Mouse (Mus musculus): ENCODE results near the gene Cmtm8. TPM values are rescaled to one million over a fixed set of nuclear protein-coding genes. Genes with fewer than 3 reads are reported as not detected.

Gene Cmtm8
- total RNA-seq (2021): 1 to 10 TPM; 1.8 to 2.0 TPM

DNA sequence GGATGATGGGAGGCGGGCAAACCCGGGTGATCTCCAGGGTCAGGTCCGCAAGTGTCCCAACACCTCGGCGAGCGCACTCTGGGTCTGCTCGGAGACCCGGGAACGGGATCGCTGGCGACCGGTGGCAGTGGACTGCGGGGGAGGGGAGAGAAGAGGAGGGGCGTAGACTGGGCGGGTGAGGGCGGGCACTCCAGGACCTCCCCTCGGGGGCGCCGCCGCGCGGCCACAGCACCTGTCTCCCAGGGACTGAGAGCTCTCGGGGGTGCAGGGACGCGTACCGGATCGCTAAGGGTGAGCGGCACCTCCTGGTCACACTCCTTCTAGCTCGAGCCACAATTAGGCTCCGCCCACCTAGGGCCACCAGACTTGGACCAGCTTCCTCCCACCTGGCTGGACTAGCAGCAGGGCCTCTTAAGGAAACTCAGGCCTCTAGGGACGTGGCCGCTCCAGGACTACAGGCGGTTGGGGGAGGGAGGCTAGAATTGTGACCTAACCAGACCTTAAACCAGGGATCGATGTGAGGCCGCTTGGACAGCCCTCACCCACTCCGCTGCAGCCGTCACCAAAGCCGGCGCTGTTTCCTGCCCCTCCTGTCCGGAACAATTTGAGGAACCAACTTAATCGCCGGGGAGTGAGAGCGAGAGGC, at the start of gene Cmtm8:
TSS of gene Cmtm8 (minus strand) at position 140 of the 646 bp plus-strand sequence.
- peak in 1 of 2 experiments; percentile 8 for DNase-seq (ENCODE audit: extremely low spot score in 1 of 2, low spot score in 1 of 2)

DNA sequence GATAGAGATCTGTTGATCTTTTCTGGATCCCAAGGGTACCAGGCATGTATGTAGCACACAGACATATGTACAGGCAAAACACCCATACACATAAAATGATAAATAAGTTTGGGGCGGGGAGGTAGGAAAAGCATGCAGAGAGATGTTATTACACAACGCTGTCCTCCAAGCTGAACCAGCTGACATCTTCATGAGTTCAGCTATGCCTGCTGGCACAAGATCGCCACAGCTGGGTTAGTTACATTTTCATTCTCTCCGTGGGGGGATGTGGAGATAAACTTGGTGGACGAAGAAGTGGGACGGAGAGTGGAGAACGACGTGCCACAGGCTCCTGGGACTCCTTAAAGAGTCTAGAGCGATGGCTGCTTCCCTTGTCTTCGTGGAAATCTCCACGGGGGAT, 49.0 kb upstream of the Cmtm8 start:
- no peak for DNase-seq (ENCODE audit: extremely low spot score in 1 of 2, low spot score in 1 of 2)

GRCm38 (mm10) chr9:114890377-114890776, 46.4 kb upstream of the Cmtm8 start:
- no peak for DNase-seq (ENCODE audit: extremely low spot score in 1 of 2, low spot score in 1 of 2)

GRCm38 (mm10) chr9:114888856-114889407, 45.0 kb upstream of the Cmtm8 start:
- DNase-seq (ENCODE audit: extremely low spot score in 1 of 2, low spot score in 1 of 2): no peak

GRCm38 (mm10) chr9:114887699-114888098, 43.7 kb upstream of the Cmtm8 start:
- no peak for DNase-seq (ENCODE audit: extremely low spot score in 1 of 2, low spot score in 1 of 2)

DNA sequence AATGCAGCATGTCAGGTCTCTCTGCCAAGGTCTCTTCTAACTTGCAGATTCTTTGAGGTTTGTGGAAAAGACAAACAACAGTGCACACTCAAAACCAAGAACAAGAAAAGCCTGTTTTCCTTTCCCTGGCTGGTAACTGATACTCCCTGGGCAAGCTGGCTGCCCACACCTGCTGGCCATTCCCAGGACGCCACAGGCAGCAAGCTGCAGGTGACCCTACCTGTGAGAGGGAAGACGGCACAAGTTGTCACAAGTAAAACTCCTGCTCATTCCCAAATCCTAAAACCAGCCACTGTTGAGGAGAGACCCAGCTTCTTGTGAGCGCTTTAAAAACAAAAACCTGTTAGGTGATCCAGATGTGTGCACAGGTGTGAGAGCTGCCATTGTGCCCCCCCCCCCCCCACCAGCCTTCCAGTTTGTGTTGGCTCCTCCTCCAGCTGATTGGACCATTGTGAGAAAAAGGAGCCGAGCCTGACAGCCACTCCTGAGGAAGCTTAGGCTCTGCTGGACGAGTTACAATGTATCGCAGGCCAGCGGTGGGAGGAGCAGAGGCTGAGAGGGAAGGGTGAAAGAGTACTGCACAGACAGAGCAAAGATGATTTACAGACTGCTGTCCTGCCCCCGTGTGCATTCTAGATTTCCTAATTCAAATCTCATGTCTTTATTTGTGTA, 42.2 kb upstream of the Cmtm8 start:
- no peak for DNase-seq (ENCODE audit: extremely low spot score in 1 of 2, low spot score in 1 of 2)

GRCm38 (mm10) chr9:114885564-114885963, 41.6 kb upstream of the Cmtm8 start:
- no peak for DNase-seq (ENCODE audit: extremely low spot score in 1 of 2, low spot score in 1 of 2)

- DNase-seq (ENCODE audit: extremely low spot score in 1 of 2, low spot score in 1 of 2): no peak
Measured at GRCm38 (mm10) chr9:114881977-114882376, 38.0 kb upstream of the Cmtm8 start.

DNA sequence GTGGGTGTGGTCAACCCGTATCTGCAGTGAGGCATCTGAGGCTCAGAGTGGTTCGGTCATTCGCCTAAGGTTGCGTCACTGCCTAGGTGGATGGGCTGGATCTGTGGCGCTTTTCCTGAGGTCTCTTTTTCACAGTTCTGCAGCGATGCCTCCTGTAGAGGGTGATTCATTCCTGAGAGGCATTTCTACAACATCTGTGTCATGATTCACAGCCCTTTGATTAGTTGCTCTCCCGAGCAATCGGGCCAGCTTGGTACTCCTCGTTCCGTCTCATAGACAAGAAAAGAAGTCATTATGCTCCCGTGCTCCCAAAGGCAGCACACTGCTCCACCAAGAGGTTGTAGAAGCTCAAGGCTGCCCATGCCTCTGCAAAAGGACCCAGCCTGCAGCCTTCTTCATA, 11.4 kb upstream of the Cmtm8 start:
- peak in 1 of 2 experiments; percentile 13 for DNase-seq (ENCODE audit: extremely low spot score in 1 of 2, low spot score in 1 of 2)

DNA sequence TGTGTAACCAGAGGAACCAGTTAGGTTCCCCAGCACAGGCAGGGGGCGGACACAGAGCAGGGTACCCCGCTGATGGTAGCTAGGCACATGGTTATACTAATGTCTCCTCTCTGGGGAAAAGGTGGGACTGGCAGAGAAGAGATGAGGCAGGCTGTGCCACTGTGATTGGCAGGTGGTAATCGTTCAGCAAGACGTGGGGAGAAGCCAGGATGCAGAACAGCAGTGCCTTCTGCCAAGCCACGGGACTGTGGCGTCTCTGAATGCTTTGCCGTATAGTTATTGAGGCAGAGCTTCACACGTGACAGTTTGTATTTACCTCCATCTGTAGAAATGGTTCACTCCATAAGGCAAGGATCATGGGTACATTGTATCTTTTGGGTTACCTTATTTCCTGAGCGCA, 10.7 kb upstream of the Cmtm8 start:
- DNase-seq (ENCODE audit: extremely low spot score in 1 of 2, low spot score in 1 of 2): peak; percentile 15

- DNase-seq (ENCODE audit: extremely low spot score in 1 of 2, low spot score in 1 of 2): no peak
Measured at GRCm38 (mm10) chr9:114853336-114853735, 9.4 kb upstream of the Cmtm8 start.

DNA sequence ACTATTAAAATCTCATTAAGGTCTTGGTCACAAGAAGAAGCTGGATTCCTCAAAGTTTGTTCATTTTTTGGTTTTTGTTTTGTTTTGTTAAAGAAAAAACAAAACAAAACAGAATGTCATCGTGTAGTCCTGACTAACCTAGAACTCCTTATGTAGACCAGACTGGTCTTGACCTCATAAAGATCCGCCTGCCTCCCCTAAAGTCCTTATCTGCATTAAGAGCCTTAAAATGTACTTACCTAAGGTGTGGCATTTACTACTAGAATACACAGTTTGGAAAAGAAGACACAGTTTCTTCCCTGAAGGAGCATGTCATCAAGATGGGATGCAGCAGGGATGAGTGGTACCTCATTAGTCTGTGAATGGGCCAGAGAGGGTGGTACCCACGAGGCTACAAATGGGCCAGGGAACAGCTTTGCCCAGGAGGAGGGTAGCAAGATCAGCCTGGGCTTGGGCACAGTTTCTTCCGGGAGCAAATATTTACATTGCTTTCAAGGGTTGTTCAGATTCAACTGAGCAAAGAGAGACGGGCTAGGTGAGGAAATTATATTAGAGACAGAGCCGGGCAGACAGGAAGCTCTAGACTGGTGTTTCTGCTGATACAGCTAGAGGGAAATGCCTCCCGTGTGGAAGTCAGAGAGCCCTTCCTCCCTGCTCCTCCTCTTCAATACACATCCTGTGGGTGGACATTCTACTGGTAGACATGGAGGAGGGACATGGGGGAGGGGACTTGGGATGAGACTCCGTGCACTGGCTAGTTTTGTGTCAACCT, 7.6 kb upstream of the Cmtm8 start:
- DNase-seq (ENCODE audit: extremely low spot score in 1 of 2, low spot score in 1 of 2): no peak

DNA sequence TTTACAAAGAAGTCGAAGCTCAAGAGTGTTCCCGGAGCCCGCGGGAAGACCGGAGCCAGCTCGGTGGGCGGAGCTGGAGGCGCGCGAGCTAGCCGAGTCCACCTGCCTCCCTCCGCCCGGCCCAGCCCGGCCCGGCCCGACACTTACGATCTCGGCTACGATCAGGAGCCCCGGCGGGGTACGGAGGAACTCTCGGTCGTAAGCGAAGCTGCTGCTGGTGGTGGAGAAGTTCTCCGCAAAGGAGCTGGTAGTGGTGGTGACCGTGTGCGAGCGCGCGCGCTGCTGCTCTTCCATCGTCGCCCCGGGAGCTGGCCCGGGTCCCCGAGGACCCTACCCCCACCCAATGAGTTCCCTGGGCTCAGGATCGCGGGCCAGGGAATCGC, 331 bp downstream of the Cmtm8 start:
- no peak for DNase-seq (ENCODE audit: extremely low spot score in 1 of 2, low spot score in 1 of 2)

DNA sequence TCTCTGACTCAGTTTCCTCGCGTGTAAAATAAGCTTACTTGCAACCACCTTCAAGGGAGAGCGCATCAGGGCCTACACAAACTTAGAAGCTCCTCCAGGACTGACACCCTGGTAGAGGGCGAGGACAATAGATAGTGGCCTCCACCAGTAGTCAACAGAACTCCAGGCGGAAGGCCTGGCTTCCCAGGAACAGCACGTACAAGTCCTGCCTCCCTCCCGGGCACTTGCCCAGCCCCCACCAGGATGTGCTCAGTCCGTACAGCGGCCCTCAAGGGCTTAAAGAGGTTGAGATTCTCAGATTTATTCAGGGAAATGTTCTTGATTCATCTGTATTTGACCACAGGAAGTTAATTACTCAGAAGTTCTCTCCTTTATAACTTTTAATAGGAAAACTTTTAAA, 1.1 kb downstream of the Cmtm8 start:
- DNase-seq (ENCODE audit: extremely low spot score in 1 of 2, low spot score in 1 of 2): no peak

GRCm38 (mm10) chr9:114842269-114842668, 1.7 kb downstream of the Cmtm8 start:
- no peak for DNase-seq (ENCODE audit: extremely low spot score in 1 of 2, low spot score in 1 of 2)

DNA sequence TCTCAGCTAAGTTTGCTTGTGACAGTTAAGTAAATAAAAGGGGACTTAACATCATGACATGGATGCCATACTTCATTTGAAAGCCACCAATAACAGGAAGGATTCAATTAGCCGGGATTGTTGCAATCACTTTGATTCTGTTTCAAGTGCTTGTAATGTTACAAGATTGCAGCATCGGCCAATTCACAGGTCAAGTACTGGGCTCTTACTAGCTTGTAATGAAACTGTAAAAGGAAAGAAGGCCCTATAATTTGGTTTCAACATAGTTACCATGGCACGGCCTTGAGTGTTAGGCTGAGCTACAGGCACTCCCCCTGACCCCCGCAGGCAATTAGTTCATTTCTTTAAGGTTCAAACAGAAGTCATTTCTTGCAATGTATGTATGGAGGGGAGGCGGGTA, 5.1 kb downstream of the Cmtm8 start:
- no peak for DNase-seq (ENCODE audit: extremely low spot score in 1 of 2, low spot score in 1 of 2)

- no peak for DNase-seq (ENCODE audit: extremely low spot score in 1 of 2, low spot score in 1 of 2)
Measured at GRCm38 (mm10) chr9:114831527-114831926, 12.4 kb downstream of the Cmtm8 start.

GRCm38 (mm10) chr9:114830351-114830750, 13.6 kb downstream of the Cmtm8 start:
- no peak for DNase-seq (ENCODE audit: extremely low spot score in 1 of 2, low spot score in 1 of 2)

DNA sequence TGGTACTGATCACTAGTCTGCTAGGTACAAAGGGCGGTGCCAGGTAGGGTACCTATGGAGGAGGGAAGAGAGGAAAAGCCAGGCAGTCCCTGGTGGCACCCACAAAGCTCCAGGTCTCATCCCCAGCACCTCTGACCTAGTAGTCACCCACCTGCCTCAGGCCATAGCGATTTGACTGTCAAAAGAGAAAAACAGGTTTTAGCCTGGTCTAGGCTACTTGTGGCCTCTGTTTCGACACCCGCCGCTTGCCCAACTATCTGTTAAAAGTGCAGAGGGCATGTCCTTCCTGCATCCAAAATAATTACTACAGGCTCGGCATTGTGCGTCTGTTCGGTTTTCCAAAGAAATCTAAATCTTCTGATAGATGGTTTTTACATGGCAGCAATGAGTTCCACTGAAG, 14.3 kb downstream of the Cmtm8 start:
- DNase-seq (ENCODE audit: extremely low spot score in 1 of 2, low spot score in 1 of 2): no peak

- DNase-seq (ENCODE audit: extremely low spot score in 1 of 2, low spot score in 1 of 2): no peak
Measured at GRCm38 (mm10) chr9:114828377-114828776, 15.6 kb downstream of the Cmtm8 start.

DNA sequence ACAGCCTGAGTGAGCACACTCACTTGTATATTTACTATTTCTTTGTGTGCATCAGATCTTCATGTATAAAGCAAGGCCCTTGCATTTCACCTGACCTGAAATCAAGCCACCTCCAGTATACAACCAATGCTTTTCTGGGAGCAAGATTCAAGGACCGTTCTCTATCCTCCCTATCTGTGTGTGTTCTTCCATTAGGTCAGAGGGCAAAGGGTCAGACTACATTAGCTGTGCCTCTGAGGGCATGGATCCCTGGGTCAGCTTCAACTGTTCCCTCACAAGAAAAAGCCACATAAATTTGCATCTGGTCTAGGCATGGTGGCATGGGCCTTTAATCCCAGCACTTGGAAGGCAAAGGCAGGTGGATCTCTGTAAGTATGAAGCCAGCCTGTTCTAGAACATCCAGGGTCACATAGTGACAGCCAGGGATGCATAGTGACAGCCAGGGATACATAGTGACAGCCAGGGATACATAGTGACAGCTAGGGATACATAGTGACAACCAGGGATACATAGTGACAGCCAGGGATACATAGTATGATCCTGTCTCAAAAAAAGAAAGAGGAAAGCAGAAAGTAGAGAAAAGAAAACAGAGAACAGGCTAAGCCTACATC, 16.6 kb downstream of the Cmtm8 start:
- no peak for DNase-seq (ENCODE audit: extremely low spot score in 1 of 2, low spot score in 1 of 2)

Measured in layer of hippocampus, postnatal 25 days (tissue).